Mouse (Mus musculus) ovary, adult 18-20 months (tissue): ENCODE data around the gene Ccdc85c.

ENCODE experiments used
- DNase-seq: peaks from one replicate; pipeline ENCODE4 v3.0.0; 2022; ENCODE audit warnings: low spot score, mixed read lengths

The Ccdc85c gene

DNA sequence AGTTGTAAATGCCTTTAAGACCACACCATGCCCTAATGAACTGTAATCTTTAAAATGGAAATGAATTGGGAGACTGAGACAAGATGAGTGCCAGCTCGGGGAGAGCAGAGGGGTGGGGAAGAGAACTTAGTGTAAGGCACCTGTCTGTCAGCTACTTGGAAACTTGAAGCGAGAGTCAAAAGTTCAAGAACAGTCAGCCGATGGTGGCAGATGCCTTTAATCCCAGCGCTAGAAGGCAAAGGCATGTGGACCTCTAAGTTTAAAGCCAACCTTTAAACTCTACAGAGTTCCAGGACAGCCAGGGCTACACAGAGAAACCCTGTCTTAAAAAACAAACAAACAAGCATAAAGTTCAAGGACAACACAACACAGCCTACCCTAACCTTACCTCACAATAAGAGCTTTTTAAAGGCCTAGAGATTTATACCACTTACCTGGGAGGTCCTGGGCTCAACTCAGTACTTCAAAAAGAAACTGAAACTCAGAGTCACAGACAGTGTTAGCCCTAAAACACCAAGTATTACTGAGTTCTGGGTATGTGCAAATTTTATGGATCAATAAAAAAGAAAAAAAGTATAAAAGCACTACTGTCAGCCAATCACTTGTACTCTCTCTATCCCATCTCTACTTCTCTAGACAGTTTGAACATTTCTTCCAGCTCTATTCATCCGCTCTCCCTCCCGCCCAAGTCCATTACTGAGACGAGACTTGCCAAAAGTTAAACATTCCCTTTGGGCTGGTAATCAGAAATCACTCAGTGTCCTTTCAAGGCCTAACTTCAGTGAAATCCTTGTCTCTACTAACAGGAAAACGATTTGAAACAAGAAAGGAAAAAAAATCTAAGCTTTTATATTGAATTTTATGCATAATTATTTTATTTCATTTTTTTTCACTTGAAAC is 100.4 kb downstream of the Ccdc85c start:
- DNase-seq: no peak

- DNase-seq: no peak
These were observed 102.6 kb downstream of the Ccdc85c start for GRCm38 (mm10) chr12:108172639-108173038.

GRCm38 (mm10) chr12:108171336-108171735 is 103.9 kb downstream of the Ccdc85c start:
- DNase-seq: no peak

DNA sequence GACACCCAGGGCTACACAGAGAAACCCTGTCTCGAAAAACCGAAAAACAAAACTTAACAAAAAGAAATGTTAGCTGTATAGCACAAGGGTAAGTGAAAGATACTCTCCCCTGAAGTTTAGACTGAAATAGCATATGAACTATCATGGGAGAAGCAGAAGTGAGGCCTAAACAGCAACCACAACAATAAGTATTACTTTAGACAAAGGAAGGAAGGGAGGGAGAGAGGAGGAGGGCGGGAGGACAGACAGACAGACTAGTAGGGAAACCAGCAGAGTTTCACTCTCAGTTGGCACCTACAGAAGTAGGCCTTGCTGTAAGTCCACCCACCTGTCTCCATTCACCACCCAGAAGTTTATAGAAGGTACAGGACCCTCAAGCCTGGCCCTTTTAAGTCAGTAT is 104.8 kb downstream of the Ccdc85c start:
- no peak for DNase-seq

- DNase-seq: no peak
These were observed 106.3 kb downstream of the Ccdc85c start for GRCm38 (mm10) chr12:108168909-108169308.

DNA sequence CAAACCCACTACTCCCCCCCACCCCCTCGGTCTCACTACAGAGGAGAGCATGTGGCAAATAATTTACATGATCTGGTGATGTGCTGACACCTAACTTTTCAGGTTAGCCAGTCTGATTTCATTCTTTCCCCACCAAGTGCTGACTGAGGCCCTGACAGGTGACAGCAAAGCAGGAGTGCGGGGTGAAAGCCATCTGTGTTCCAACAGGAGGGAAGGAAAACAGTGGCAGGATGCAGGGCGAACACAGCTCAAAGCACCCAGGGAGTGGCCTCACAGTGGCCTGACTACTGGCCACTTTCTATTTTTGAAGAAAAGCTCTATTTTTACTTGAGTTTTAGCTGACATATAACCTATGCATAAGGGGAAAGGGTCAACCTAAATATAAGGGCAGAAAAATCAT is 111.5 kb downstream of the Ccdc85c start:
- DNase-seq: no peak

DNA sequence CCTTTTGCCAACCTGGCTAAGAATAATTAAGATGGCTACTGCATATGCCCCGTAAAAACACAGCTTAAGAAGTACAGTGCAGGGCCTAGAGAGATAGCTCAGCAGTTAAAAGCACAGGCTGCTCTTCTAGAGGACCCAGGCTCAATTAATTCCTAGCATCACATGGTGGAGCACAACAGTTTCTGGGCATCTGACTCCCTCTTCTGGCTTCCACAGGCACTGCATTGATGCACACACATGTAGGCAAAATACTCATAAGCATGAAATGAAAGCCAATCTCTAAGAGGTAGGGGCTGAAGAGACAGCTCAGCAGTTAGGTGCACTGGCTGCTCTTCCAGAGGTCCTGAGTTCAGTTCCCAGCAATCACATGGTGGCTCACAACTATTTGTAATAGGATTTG is 113.2 kb downstream of the Ccdc85c start:
- no peak for DNase-seq

GRCm38 (mm10) chr12:108159863-108160262 is 115.4 kb downstream of the Ccdc85c start:
- no peak for DNase-seq
